Mouse (Mus musculus) lung, postnatal 14 days (tissue): ENCODE results near the gene Adgrv1.

Experiments used
- DNase-seq: peaks from one replicate; pipeline ENCODE4 v3.0.0; 2021

Gene Adgrv1

DNA sequence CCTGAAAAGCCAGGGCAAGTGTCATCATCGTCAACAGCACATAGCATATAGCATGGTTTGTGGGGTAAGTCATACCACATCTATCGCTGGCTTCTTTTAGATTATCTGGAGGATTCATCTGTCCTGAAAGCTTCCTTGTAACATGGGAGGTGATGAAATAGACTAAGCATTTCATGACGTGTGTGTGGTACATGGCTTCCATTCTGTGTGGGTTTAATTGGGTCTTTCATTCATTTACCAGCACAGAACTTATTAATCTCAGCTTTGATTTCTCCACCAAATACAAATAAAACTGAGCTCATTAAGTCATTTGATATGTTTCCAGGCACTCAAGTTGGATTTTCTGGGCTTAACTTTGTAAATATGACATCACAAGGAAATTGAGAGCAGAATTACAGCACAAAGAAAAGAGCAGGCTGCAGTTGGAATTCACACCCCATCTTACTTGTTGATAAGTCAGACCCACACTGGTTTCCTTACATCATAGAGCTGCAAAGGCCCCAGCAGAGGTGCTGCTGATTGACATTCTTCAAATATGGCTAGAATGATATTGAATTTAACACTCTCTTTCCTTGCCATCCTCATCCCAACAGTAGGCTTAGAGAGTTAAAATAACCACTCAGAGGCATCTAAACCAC lies 396.1 kb downstream of the Adgrv1 start:
- DNase-seq, result no peak

DNA sequence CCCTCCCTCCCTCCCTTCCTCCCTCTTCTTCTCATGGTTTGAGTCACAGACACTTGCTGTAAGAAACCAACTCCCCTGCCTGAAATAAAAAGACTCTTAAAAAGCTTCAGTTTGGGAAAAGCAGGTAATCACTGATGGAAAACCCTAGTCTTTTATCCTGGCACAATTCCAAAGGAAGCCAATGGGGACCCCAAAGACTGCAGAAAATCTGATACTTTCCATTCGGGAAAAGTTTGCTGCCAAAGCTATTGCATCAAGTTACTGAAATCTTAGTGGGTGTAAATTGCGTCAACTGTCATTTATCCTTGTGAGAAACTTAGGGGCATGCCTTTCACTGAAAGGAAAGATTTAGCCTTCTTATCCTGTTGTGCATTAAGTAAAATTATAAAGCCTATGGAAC lies 398.9 kb downstream of the Adgrv1 start:
- no peak for DNase-seq

DNA sequence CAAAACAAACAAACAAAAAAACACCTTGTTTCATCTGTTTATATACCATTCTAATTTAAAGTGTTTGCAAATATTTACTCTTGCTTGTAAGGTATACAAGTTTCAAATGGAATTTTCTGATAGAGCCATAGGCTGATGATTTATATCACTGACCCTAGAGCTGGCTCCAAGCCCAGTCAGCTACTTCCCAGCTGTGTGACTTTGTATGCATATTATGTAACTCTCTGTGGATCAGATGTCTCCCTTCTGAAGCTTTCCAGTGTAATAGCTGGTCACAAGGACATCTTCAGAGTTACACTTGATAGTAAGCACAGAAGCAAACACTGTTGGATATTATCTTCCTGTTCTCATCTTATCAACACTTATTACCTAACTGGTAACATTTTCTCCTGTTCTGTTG lies 400.1 kb downstream of the Adgrv1 start:
- DNase-seq, result peak; percentile 11

- DNase-seq, result peak; percentile 20
Observed at GRCm38 (mm10) chr13:81230161-81230560, 402.8 kb downstream of the Adgrv1 start.

DNA sequence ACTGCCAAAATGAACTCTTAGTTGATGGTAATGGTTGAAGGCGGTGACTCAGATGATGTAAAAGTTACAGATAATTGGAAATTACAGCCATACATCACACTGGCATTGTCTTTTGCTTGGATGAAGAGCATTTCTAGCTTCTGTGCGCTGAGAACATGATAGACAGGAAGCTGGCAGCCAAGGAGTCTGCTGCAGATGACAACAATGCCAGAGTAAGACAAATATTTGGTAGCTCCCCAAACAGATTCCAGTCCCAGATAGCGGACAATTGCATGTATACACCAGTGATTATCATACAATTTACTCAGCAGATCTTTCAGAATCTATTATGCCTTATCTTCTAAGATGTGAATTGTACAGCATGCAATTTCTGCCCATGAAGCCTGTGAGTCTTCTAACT lies 409.2 kb downstream of the Adgrv1 start:
- peak; percentile 32 for DNase-seq

GRCm38 (mm10) chr13:81222377-81222776 lies 410.6 kb downstream of the Adgrv1 start:
- DNase-seq, result no peak

DNA sequence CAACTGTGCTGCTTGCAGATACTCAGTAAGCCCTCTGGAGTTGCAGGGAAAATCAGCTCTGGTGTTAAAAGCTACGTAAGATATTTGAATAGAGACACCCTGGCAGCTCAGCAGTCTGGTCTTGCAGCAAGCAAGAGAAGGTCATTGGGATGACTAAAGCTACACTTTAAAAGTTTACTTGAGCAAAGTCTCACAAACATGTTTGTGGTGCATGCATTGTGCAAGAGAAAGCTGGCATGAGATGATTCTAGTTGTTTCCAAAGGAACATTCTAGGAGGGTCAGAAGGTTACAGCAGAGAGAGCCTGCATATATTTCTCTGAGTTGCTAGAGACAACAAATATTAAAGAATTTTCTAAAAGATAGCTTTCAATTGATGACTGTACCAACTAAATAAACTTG lies 421.5 kb downstream of the Adgrv1 start:
- DNase-seq, result no peak

GRCm38 (mm10) chr13:81210516-81210915 lies 422.4 kb downstream of the Adgrv1 start:
- DNase-seq, result no peak

DNA sequence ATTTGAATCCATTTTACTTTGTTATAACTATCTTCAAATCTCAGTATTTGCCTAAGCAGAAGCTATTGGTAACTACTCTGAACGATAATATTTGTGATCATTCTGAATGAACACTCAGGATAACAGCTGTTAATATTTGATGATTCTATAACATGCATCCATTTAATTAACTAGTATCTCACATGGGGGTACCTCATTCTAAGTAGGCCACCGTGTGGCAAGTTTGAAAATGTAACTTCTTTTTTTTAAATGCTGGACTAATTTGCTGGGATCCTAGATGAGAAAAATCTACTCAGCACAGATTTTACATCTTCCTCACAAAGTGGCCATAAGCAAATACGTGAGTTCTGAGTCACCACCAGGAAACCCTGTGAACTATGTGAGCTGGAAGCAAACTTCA lies 423.1 kb downstream of the Adgrv1 start:
- DNase-seq, result no peak

- DNase-seq, result no peak
Observed at GRCm38 (mm10) chr13:81208106-81208613, 424.8 kb downstream of the Adgrv1 start.

GRCm38 (mm10) chr13:81181966-81182908 lies 450.7 kb downstream of the Adgrv1 start:
- no peak for DNase-seq

DNA sequence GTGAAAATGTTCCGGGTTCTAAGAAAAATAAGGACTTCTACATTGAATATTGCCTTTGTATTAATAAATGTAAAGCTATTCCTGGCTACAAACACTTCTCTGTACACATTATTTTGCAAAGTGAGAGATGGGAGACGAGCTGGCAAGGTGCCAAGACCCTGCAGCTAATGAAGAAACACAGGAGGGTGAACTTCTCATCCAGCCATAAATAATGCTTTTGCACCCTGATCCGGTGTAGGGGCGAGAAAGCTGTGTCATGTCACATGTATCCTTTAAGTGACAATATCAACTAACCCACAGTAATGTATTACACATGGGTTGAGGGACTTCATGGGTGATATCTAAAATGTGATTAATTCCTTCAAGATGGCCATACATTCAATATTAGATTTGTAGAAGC lies 451.5 kb downstream of the Adgrv1 start:
- no peak for DNase-seq

- DNase-seq, result no peak
Observed at GRCm38 (mm10) chr13:81176820-81177219, 456.1 kb downstream of the Adgrv1 start.

DNA sequence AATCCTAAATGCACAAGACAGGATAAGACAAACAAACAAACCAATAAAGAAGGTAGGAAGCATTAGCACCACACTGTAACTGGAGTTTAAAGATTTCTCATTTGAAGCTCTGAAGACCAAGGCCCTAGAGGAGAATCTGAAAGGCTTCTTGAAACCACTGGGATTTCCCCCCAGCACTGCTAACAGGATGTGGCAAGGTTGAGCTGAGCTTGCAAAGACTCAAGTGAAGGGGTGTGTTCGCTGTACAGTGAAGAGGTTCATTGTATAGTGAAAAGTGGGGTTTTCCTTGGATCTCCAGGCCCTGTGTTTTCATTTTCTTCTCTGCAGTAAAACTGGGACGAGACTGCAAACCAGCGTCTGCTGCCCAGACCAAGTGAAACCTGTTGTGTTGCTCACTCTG lies 456.9 kb downstream of the Adgrv1 start:
- DNase-seq, result no peak

- no peak for DNase-seq
Observed at GRCm38 (mm10) chr13:81171115-81171514, 461.8 kb downstream of the Adgrv1 start.

GRCm38 (mm10) chr13:81167450-81167849 lies 465.5 kb downstream of the Adgrv1 start:
- DNase-seq, result no peak

DNA sequence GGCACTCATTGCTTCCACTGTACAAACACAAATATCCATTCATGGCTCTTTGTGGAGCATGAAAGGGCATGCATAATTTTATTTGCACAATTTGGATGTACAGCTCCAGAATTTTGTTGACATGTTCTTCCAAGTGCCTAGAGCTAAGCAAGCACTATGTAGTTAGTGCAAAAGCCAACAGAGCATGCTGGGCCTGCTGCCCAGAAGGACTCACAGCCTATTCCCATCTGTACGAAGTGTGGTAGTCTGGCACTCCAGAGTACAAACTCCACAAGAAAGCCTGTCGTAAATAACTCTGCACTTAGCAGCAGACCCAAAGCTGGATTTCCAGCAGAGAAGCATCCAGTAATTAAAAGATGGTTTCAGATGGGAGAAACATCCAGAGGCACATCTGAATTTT lies 473.1 kb downstream of the Adgrv1 start:
- DNase-seq, result no peak

GRCm38 (mm10) chr13:81155322-81155721 lies 477.6 kb downstream of the Adgrv1 start:
- DNase-seq, result peak; percentile 69

GRCm38 (mm10) chr13:81144434-81144833 lies 488.5 kb downstream of the Adgrv1 start:
- DNase-seq, result no peak

DNA sequence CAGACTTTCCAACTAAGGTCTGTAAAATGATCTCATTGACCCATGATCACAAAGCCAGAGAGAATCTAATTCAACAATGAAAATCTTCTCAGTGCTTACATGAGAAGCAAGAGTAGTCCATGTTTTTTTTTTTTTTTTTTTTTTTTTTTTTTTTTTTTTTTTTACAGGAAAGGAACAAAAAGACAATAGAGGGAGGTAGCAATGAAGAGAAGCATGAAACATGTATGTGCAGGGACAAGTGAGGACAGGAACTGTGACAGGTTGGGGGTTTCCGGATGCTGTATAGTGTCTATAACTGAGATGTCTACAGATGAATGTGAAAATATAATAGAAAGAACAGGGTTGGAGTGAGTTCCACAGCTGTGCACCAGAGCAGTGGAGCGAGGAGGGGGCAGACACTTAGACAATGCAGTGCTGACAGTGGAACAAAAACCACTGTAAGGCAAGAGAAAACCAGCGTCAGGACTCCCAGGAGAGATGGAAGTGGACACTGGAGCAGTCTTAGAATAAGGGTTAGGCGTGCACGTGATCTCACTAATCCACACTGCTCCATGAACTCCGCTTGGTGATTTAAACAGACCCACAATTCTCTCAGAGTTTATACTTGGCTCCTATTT lies 490.6 kb downstream of the Adgrv1 start:
- no peak for DNase-seq

DNA sequence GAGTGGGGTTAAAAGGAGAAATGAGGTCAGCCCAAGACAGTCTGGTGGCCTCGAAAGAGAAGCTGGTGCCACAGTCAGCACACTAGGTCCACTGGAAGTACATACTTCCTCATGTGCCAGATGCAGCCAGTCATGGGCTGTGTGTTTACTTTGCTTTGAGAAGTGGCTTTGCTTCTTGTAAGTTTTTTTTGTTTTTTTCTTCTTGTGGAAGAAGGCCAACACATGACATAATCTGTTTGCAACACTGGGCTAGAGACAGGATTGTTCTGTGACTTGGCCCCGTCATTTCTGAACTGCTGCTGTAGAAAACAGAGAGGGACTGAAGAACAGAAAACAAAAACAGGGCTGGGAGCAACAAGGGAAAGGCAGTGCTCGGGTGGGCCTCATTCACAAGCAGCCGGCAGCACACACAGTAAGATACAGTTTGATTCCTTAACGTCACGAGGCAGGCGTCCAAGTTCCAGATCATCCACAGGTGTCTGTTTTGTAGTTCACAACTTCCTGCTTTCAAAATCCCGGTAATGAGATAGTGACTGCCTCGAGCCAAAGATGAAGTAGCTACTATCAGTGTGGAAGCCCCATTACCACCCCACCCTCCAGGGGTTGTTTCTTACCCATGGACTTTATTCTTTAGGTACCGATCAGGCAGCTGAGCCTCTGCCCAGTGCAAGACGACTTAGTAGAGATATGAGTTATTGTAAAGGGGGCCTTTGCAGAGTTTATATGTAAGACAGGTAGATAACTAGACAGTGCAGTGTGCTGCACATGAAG lies 496.1 kb downstream of the Adgrv1 start:
- peak; percentile 57 for DNase-seq

DNA sequence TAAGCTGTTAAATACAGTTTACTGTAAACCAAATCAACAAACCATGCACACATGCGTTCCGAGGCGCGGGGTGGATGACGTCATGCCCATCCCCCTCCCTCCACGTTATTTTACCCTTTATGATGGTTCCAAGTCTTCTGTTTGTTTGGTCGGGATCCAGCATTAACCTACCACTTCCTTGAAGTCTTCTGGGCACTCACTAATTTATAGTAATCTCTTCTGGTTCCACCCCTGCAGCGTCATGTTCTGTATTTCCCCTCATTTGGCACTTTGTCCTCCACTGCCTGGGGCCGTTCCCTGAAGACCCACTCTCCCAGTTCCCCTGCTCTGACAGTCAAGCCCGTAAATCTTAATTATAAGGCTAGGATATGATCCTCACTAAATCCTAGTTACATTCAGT lies 497.0 kb downstream of the Adgrv1 start:
- DNase-seq, result peak; percentile 42

DNA sequence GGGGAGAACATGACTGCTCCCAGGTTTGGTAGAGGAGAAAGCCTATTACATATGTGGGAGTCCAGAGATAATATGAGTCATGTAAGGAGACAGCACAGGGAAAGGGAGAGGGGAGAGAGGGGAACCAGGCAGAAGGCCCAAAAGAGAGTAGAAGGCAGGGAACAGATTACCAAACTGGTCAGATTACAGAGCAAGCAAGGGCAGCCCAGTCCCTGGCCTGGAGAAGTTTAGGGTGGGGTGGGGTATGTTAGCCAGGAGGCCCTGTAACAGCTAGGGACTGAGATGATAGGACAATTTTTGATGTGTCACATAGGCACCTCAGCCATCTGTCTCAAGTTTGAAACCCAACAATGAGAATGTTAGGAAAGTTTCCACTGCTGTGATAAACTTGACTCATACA lies 498.5 kb downstream of the Adgrv1 start:
- DNase-seq, result no peak
